Mouse (Mus musculus): ENCODE data around the gene Bid.

DNA sequence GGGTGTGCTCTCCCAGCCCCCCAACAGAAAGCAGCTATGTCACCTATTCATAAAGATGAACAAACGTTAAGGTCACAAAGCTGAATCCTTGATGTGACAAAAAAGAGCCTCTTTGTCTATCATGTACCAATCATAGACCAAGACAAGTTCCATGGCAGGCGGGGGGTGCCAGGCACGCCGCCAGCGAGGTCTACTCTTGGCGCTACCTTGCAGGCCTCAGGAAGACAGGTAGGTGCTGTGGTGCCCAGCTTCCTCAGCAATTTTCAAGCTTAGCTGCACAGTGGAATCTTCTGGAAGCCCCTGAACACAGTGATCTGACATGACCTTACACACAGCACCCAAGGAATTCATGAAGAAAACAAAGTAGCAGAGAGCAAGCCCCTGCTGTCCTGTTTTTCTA lies 10.1 kb downstream of the Bid start:
- TF ChIP-seq CTCF (IDR thresholded peaks at IDR 0.05; ENCODE audit: extremely low read depth, insufficient read depth, low read length), result no peak
- no peak for TF ChIP-seq POLR2A (IDR thresholded peaks at IDR 0.05; ENCODE audit: extremely low read depth, insufficient read depth, low read length)

Data from cortical plate, adult 2 months (tissue).